Mouse (Mus musculus): ENCODE measurements around the gene Slc25a43.

The Slc25a43 gene

GRCm38 (mm10) chrX:36763298-36763933 is 20.0 kb downstream of the Slc25a43 start:
- ChIA-PET POLR2A (interaction anchor here in 3 of 4 experiments (0.6 to 2.6 kb wide), 14 partner anchors 8 to 235 kb away, joined by 3 to 17 read pairs (median 6); partner anchors contain the start of genes Slc25a5 (in 3 of the 3), Akap17b (in 1 of the 3) and Pgrmc1 (in 1 of the 3)), CTCF (interaction anchor here in 3 of 4 experiments (0.8 to 1.2 kb wide), 7 partner anchors 32 to 67 kb away, joined by 3 to 6 read pairs (median 4); partner anchors contain the start of gene Slc25a5 (in 1 of the 3))

GRCm38 (mm10) chrX:36763934-36764317 is 20.5 kb downstream of the Slc25a43 start:
- POLR2A ChIA-PET = interaction anchor here in 3 of 4 experiments (0.7 to 2.6 kb wide), 12 partner anchors 9 to 234 kb away, joined by 3 to 17 read pairs (median 6); partner anchors contain the start of genes Slc25a5 (in 3 of the 3), Akap17b (in 1 of the 3) and Pgrmc1 (in 1 of the 3)
- CTCF ChIA-PET = interaction anchor here in 2 of 4 experiments (0.9 to 1.1 kb wide), 4 partner anchors 32 to 66 kb away, joined by 3 to 6 read pairs (median 4); partner anchors contain the start of gene Slc25a5 (in 1 of the 2)

- CTCF ChIA-PET = interaction anchor here in 3 of 4 experiments (0.6 to 1.5 kb wide), 5 partner anchors 9 to 53 kb away, joined by 3 to 6 read pairs (median 3); partner anchors contain the start of gene Slc25a5 (in 1 of the 3)
- POLR2A ChIA-PET = interaction anchor here in 3 of 4 experiments (0.8 to 2.5 kb wide), 8 partner anchors 9 to 47 kb away, joined by 3 to 11 read pairs (median 6); partner anchors contain the start of gene Slc25a5 (in 3 of the 3)
Observed at GRCm38 (mm10) chrX:36767386-36767785, 23.9 kb downstream of the Slc25a43 start.

- ChIA-PET CTCF (interaction anchor here in 1 of 4 experiments (1.7 kb wide), 1 partner anchor 12 kb away, joined by 6 read pairs; no protein-coding TSS in a partner anchor), POLR2A (interaction anchor here in 3 of 4 experiments (0.9 to 1.6 kb wide), 7 partner anchors 12 to 26 kb away, joined by 3 to 5 read pairs (median 3); partner anchors contain the start of gene Slc25a5 (in 2 of the 3))
Observed at GRCm38 (mm10) chrX:36772591-36772990, 29.1 kb downstream of the Slc25a43 start.

- POLR2A ChIA-PET = interaction anchor here (0.6 to 2.2 kb wide), 13 partner anchors 8 to 134 kb away, joined by 3 to 12 read pairs (median 4); partner anchors contain the start of gene Slc25a5 (in 3 of the 4)
- CTCF ChIA-PET = interaction anchor here in 2 of 4 experiments (0.6 to 1.1 kb wide), 5 partner anchors 8 to 21 kb away, joined by 3 to 6 read pairs (median 3); partner anchors contain the start of gene Slc25a5 (in 1 of the 2)
Observed at GRCm38 (mm10) chrX:36775520-36775919, 32.1 kb downstream of the Slc25a43 start.

GRCm38 (mm10) chrX:36777694-36778093 is 34.2 kb downstream of the Slc25a43 start:
- CTCF ChIA-PET = no interaction called here
- POLR2A ChIA-PET = interaction anchor here in 2 of 4 experiments (1.0 to 1.5 kb wide), 3 partner anchors 11 to 28 kb away, joined by 3 to 5 read pairs (median 3); partner anchors contain the start of gene Slc25a5 (in 1 of the 2)

GRCm38 (mm10) chrX:36789360-36789759 is 45.9 kb downstream of the Slc25a43 start:
- ChIA-PET CTCF (no interaction called here), POLR2A (interaction anchor here in 2 of 4 experiments (0.6 to 1.1 kb wide), 2 partner anchors 8 to 75 kb away, joined by 4 to 7 read pairs; no protein-coding TSS in a partner anchor)

GRCm38 (mm10) chrX:36794571-36794970 is 51.1 kb downstream of the Slc25a43 start:
- POLR2A ChIA-PET = interaction anchor here (1.0 to 5.6 kb wide), 18 partner anchors 9 to 286 kb away, joined by 3 to 69 read pairs (median 6); partner anchors contain the start of genes Akap17b (in 1 of the 4) and Pgrmc1 (in 1 of the 4)
- CTCF ChIA-PET = interaction anchor here in 1 of 4 experiments (1.3 kb wide), 1 partner anchor 197 kb away, joined by 3 read pairs; the partner anchor contains the start of gene Pgrmc1

GRCm38 (mm10) chrX:36795424-36796162 is 52.1 kb downstream of the Slc25a43 start, which contains the start of gene Slc25a5:
Slc25a5 (plus strand) TSS chrX:36795651.
- ChIA-PET CTCF (interaction anchor here in 3 of 4 experiments (0.6 to 1.7 kb wide), 9 partner anchors 19 to 198 kb away, joined by 3 to 5 read pairs (median 3); partner anchors contain the start of genes Akap17b (in 1 of the 3) and Pgrmc1 (in 1 of the 3)), POLR2A (interaction anchor here (0.6 to 5.6 kb wide), 73 partner anchors 9 to 314 kb away, joined by 3 to 69 read pairs (median 4); partner anchors contain the start of genes Pgrmc1 (in 3 of the 4), Rpl39 (in 3 of the 4), Akap17b (in 2 of the 4) and Nkrf (in 1 of the 4))

GRCm38 (mm10) chrX:36796163-36796581 is 52.7 kb downstream of the Slc25a43 start:
- ChIA-PET CTCF (interaction anchor here (0.6 to 1.7 kb wide), 10 partner anchors 9 to 151 kb away, joined by 3 to 5 read pairs (median 3); partner anchors contain the start of gene Akap17b (in 1 of the 4)), POLR2A (interaction anchor here in 3 of 4 experiments (0.7 to 5.6 kb wide), 33 partner anchors 9 to 315 kb away, joined by 3 to 69 read pairs (median 6); partner anchors contain the start of genes Rpl39 (in 3 of the 3), Akap17b (in 2 of the 3) and Pgrmc1 (in 1 of the 3))

- CTCF ChIA-PET = interaction anchor here in 3 of 4 experiments (0.6 to 1.7 kb wide), 6 partner anchors 9 to 151 kb away, joined by 3 to 5 read pairs (median 3); partner anchors contain the start of gene Akap17b (in 1 of the 3)
- POLR2A ChIA-PET = interaction anchor here (0.7 to 5.6 kb wide), 24 partner anchors 8 to 314 kb away, joined by 3 to 69 read pairs (median 6); partner anchors contain the start of genes Rpl39 (in 3 of the 4), Akap17b (in 2 of the 4) and Pgrmc1 (in 1 of the 4)
Observed at GRCm38 (mm10) chrX:36796734-36797133, 53.3 kb downstream of the Slc25a43 start.

- CTCF ChIA-PET = no interaction called here
- POLR2A ChIA-PET = interaction anchor here in 3 of 4 experiments (0.6 to 2.3 kb wide), 12 partner anchors 14 to 286 kb away, joined by 3 to 13 read pairs (median 4); partner anchors contain the start of gene Rpl39 (in 2 of the 3)
Observed at GRCm38 (mm10) chrX:36799131-36799879, 55.8 kb downstream of the Slc25a43 start.

GRCm38 (mm10) chrX:36803189-36803588 is 59.7 kb downstream of the Slc25a43 start:
- CTCF ChIA-PET = interaction anchor here in 1 of 4 experiments (0.6 kb wide), 1 partner anchor 39 kb away, joined by 3 read pairs; no protein-coding TSS in a partner anchor

GRCm38 (mm10) chrX:36804196-36804595 is 60.7 kb downstream of the Slc25a43 start:
- ChIA-PET POLR2A (interaction anchor here in 3 of 4 experiments (0.6 to 5.0 kb wide), 6 partner anchors 8 to 41 kb away, joined by 3 to 69 read pairs (median 26); partner anchors contain the start of gene Slc25a5 (in 2 of the 3)), CTCF (no interaction called here)

More at GRCm38 (mm10) chrX:36803189-36803588, 59.7 kb downstream of the Slc25a43 start:
- POLR2A ChIA-PET = interaction anchor here in 3 of 4 experiments (0.6 to 5.0 kb wide), 11 partner anchors 7 to 602 kb away, joined by 3 to 69 read pairs (median 3); partner anchors contain the start of gene Slc25a5 (in 1 of the 3)

- ChIA-PET CTCF (interaction anchor here in 3 of 4 experiments (0.7 to 1.0 kb wide), 3 partner anchors 9 to 23 kb away, joined by 3 read pairs; no protein-coding TSS in a partner anchor), POLR2A (interaction anchor here (0.6 to 5.0 kb wide), 21 partner anchors 9 to 477 kb away, joined by 3 to 69 read pairs (median 5); partner anchors contain the start of genes Slc25a5 (in 3 of the 4) and Rpl39 (in 2 of the 4))
Observed at GRCm38 (mm10) chrX:36805466-36806235, 62.2 kb downstream of the Slc25a43 start.

All from embryonic stem cell, embryonic (primary cell).